Mouse (Mus musculus): ENCODE measurements around the gene Flt3l. TPM values are rescaled to one million over a fixed set of nuclear protein-coding genes. Genes with fewer than 3 reads are reported as not detected.

The Flt3l gene
- polyA plus RNA-seq, 1 experiment from 2014 or later, result 2.5 TPM

- Histone ChIP-seq H3K27ac (ENCODE audit: low read length) (peak overlapping the region; percentile 64), H3K9ac (ENCODE audit: low read depth, low read length) (no peak overlapping the region), H3K4me3 (ENCODE audit: low read length) (no peak overlapping the region), H3K27me3 (replicated peaks; ENCODE audit: control insufficient read depth, insufficient read depth, low read length) (no peaks in the 10 kb centered on the region), H3K9me3 (ENCODE audit: control insufficient read depth, low read length) (no peaks in the 10 kb centered on the region), H3K4me1 (ENCODE audit: control insufficient read depth, insufficient read depth, low read length) (peaks cover 18% of the 10 kb centered on the region), H3K36me3 (ENCODE audit: control insufficient read depth, insufficient read depth, low read length) (0 out of 2 replicates have a peak, but pooled peaks cover 4% of the 10 kb centered on the region), H3K4me2 (ENCODE audit: low read depth, low read length) (no peak overlapping the region)
- no peak for ATAC-seq
- 52% methylated on average over 12 of the region's 12 CpGs for WGBS
These were observed 43.3 kb downstream of the Flt3l start for GRCm38 (mm10) chr7:45092828-45093515.

- ATAC-seq, result peak; percentile 87
- peak within 1 kb of the TSS; percentile 65 for H3K4me2 ChIP-seq (ENCODE audit: low read depth, low read length)
- under 1% methylated on average over 16 of the region's 16 CpGs for WGBS
- no peaks in the 10 kb centered on the region for H3K27me3 ChIP-seq (replicated peaks; ENCODE audit: control insufficient read depth, insufficient read depth, low read length)
- H3K9me3 ChIP-seq (ENCODE audit: control insufficient read depth, low read length), result no peaks in the 10 kb centered on the region
- H3K4me1 ChIP-seq (ENCODE audit: control insufficient read depth, insufficient read depth, low read length), result peaks cover 18% of the 10 kb centered on the region
- H3K27ac ChIP-seq (ENCODE audit: low read length), result peak within 1 kb of the TSS; percentile 79
- H3K36me3 ChIP-seq (ENCODE audit: control insufficient read depth, insufficient read depth, low read length), result 0 out of 2 replicates have a peak, but pooled peaks cover 4% of the 10 kb centered on the region
- H3K9ac ChIP-seq (ENCODE audit: low read depth, low read length), result peak within 1 kb of the TSS; percentile 75
- H3K4me3 ChIP-seq (ENCODE audit: low read length), result peak within 1 kb of the TSS; percentile 57
These were observed 44.2 kb downstream of the Flt3l start, which contains the start of gene Rcn3 for GRCm38 (mm10) chr7:45092048-45092447. Gene Rcn3, minus strand, starts transcription at chr7:45092221.

- H3K4me3 ChIP-seq (ENCODE audit: low read length), result peak overlapping the region; percentile 57
These were observed 44.9 kb downstream of the Flt3l start for GRCm38 (mm10) chr7:45091001-45091990.

GRCm38 (mm10) chr7:45090251-45090977 lies 45.8 kb downstream of the Flt3l start:
- H3K27me3 ChIP-seq (replicated peaks; ENCODE audit: control insufficient read depth, insufficient read depth, low read length), result no peaks in the 10 kb centered on the region
- peak overlapping the region; percentile 75; the same call in 1 of the 2 replicates for H3K9ac ChIP-seq (ENCODE audit: low read depth, low read length)
- peak overlapping the region; percentile 57 for H3K4me3 ChIP-seq (ENCODE audit: low read length)
- WGBS, result 79% methylated on average over 13 of the region's 13 CpGs
- H3K36me3 ChIP-seq (ENCODE audit: control insufficient read depth, insufficient read depth, low read length), result peaks cover 12% of the 10 kb centered on the region; the same call in 1 of the 2 replicates
- H3K4me2 ChIP-seq (ENCODE audit: low read depth, low read length), result peak overlapping the region; percentile 65; the same call in 1 of the 2 replicates
- peaks cover 18% of the 10 kb centered on the region for H3K4me1 ChIP-seq (ENCODE audit: control insufficient read depth, insufficient read depth, low read length)
- ATAC-seq, result no peak
- H3K9me3 ChIP-seq (ENCODE audit: control insufficient read depth, low read length), result no peaks in the 10 kb centered on the region
- no peak overlapping the region for H3K27ac ChIP-seq (ENCODE audit: low read length)

More at GRCm38 (mm10) chr7:45091001-45091990, 44.9 kb downstream of the Flt3l start:
- Histone ChIP-seq H3K36me3 (ENCODE audit: control insufficient read depth, insufficient read depth, low read length) (0 out of 2 replicates have a peak, but pooled peaks cover 7% of the 10 kb centered on the region), H3K9ac (ENCODE audit: low read depth, low read length) (peak overlapping the region; percentile 75), H3K9me3 (ENCODE audit: control insufficient read depth, low read length) (no peaks in the 10 kb centered on the region), H3K4me1 (ENCODE audit: control insufficient read depth, insufficient read depth, low read length) (peaks cover 18% of the 10 kb centered on the region), H3K27me3 (replicated peaks; ENCODE audit: control insufficient read depth, insufficient read depth, low read length) (no peaks in the 10 kb centered on the region), H3K27ac (ENCODE audit: low read length) (peak overlapping the region; percentile 79), H3K4me2 (ENCODE audit: low read depth, low read length) (peak overlapping the region; percentile 65)
- ATAC-seq, result peak; percentile 60
- WGBS, result 13% methylated on average over 35 of the region's 35 CpGs

- H3K36me3 ChIP-seq (ENCODE audit: control insufficient read depth, insufficient read depth, low read length), result peaks cover 12% of the 10 kb centered on the region; the same call in 1 of the 2 replicates
These were observed 47.6 kb downstream of the Flt3l start for GRCm38 (mm10) chr7:45088597-45088996.

GRCm38 (mm10) chr7:45086084-45086483 lies 50.1 kb downstream of the Flt3l start:
- Histone ChIP-seq H3K9me3 (ENCODE audit: control insufficient read depth, low read length) (no peaks in the 10 kb centered on the region), H3K4me2 (ENCODE audit: low read depth, low read length) (no peak overlapping the region), H3K27me3 (replicated peaks; ENCODE audit: control insufficient read depth, insufficient read depth, low read length) (no peaks in the 10 kb centered on the region), H3K4me1 (ENCODE audit: control insufficient read depth, insufficient read depth, low read length) (peaks cover 14% of the 10 kb centered on the region), H3K27ac (ENCODE audit: low read length) (no peak overlapping the region), H3K36me3 (ENCODE audit: control insufficient read depth, insufficient read depth, low read length) (peaks cover 15% of the 10 kb centered on the region; the same call in 1 of the 2 replicates), H3K4me3 (ENCODE audit: low read length) (no peak overlapping the region), H3K9ac (ENCODE audit: low read depth, low read length) (no peak overlapping the region)
- 75% methylated on average over 4 of the region's 4 CpGs for WGBS
- ATAC-seq, result no peak

More at GRCm38 (mm10) chr7:45088597-45088996, 47.6 kb downstream of the Flt3l start:
- WGBS, result 92% methylated on average over 17 of the region's 17 CpGs
- no peak for ATAC-seq
- H3K4me1 ChIP-seq (ENCODE audit: control insufficient read depth, insufficient read depth, low read length), result peaks cover 16% of the 10 kb centered on the region
- no peak overlapping the region for H3K27ac ChIP-seq (ENCODE audit: low read length)
- no peaks in the 10 kb centered on the region for H3K27me3 ChIP-seq (replicated peaks; ENCODE audit: control insufficient read depth, insufficient read depth, low read length)
- H3K9ac ChIP-seq (ENCODE audit: low read depth, low read length), result no peak overlapping the region
- H3K9me3 ChIP-seq (ENCODE audit: control insufficient read depth, low read length), result no peaks in the 10 kb centered on the region
- H3K4me3 ChIP-seq (ENCODE audit: low read length), result no peak overlapping the region
- no peak overlapping the region for H3K4me2 ChIP-seq (ENCODE audit: low read depth, low read length)

GRCm38 (mm10) chr7:45083300-45083890 lies 52.8 kb downstream of the Flt3l start:
- Histone ChIP-seq H3K4me1 (ENCODE audit: control insufficient read depth, insufficient read depth, low read length) (peaks cover 9% of the 10 kb centered on the region), H3K4me3 (ENCODE audit: low read length) (no peak overlapping the region), H3K27ac (ENCODE audit: low read length) (no peak overlapping the region; the same call in 1 of the 2 replicates), H3K36me3 (ENCODE audit: control insufficient read depth, insufficient read depth, low read length) (peaks cover 15% of the 10 kb centered on the region; the same call in 1 of the 2 replicates), H3K27me3 (replicated peaks; ENCODE audit: control insufficient read depth, insufficient read depth, low read length) (no peaks in the 10 kb centered on the region), H3K9ac (ENCODE audit: low read depth, low read length) (peak overlapping the region; percentile 35; the same call in 1 of the 2 replicates), H3K4me2 (ENCODE audit: low read depth, low read length) (no peak overlapping the region), H3K9me3 (ENCODE audit: control insufficient read depth, low read length) (no peaks in the 10 kb centered on the region)
- ATAC-seq, result no peak
- WGBS, result 79% methylated on average over 22 of the region's 22 CpGs

GRCm38 (mm10) chr7:45082401-45083299 lies 53.6 kb downstream of the Flt3l start:
- no peaks in the 10 kb centered on the region for H3K9me3 ChIP-seq (ENCODE audit: control insufficient read depth, low read length)
- peaks cover 15% of the 10 kb centered on the region; the same call in 1 of the 2 replicates for H3K36me3 ChIP-seq (ENCODE audit: control insufficient read depth, insufficient read depth, low read length)
- no peak for ATAC-seq
- H3K4me3 ChIP-seq (ENCODE audit: low read length), result no peak overlapping the region
- peaks cover 9% of the 10 kb centered on the region for H3K4me1 ChIP-seq (ENCODE audit: control insufficient read depth, insufficient read depth, low read length)
- H3K27ac ChIP-seq (ENCODE audit: low read length), result peak overlapping the region; percentile 53
- WGBS, result 52% methylated on average over 25 of the region's 25 CpGs
- peak overlapping the region; percentile 35 for H3K9ac ChIP-seq (ENCODE audit: low read depth, low read length)
- no peaks in the 10 kb centered on the region for H3K27me3 ChIP-seq (replicated peaks; ENCODE audit: control insufficient read depth, insufficient read depth, low read length)
- H3K4me2 ChIP-seq (ENCODE audit: low read depth, low read length), result peak overlapping the region; percentile 18
